Mouse (Mus musculus) cerebellum, postnatal 4 days (tissue): ENCODE results near the gene Cacna1s.

Experiments
- DNase-seq, 2 experiments: peaks; one replicate each; pipeline ENCODE4 v3.0.0; 2022; ENCODE audit warnings: low spot score in 2 of 2, mixed read lengths in 1 of 2

Gene Cacna1s

DNA sequence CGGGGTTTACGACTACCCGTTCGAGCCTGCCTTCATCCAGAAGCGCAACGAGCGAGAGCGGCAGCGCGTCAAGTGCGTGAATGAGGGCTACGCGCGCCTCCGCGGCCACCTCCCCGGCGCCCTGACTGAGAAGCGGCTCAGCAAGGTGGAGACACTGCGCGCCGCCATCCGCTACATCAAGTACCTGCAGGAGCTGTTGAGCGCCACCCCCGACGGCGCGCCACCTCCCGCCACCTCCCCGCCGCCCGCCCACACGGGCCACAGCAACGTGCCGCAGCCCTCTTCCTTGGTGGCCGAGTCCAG lies 1.6 kb upstream of the Cacna1s start:
- no peak for DNase-seq

DNA sequence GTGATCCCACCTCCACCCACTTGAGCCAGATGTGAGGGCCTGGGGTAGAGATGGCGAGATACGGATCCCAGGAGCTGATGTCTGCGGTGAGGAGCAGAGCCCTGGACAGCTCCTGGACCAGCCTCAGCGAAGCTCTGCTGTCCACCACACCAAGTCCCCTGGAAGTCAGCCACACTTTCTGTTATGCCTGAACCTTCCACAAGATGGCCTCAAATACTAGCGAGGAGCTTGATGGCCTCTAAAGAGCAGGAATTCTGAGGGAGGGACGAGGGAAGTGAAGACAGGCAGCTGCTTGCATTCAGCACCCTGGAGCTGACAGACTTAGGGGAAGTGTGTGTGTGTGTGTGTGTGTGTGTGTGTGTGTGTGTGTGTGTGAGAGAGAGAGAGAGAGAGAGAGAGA lies 1.1 kb upstream of the Cacna1s start:
- peak; percentile 45 to 82 for DNase-seq

DNA sequence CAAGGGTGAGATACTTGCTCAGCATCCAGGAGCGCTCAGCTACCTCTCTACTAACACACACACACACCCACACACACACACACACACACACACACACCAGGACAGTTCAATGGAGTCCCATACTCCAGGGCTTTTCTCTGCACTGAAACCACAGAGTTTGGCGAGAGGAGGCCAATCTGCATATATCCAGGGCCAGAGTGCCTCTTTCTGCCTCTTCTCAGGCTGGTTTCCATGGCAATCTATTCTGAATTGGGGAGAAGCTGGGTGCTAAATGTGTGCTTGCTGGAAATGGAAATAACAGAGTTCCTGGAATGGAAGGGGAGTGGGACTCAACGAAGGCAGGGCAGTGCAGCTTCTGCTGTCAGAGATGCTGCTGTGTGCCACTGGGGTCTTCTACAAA lies 3.2 kb downstream of the Cacna1s start:
- DNase-seq, result no peak

DNA sequence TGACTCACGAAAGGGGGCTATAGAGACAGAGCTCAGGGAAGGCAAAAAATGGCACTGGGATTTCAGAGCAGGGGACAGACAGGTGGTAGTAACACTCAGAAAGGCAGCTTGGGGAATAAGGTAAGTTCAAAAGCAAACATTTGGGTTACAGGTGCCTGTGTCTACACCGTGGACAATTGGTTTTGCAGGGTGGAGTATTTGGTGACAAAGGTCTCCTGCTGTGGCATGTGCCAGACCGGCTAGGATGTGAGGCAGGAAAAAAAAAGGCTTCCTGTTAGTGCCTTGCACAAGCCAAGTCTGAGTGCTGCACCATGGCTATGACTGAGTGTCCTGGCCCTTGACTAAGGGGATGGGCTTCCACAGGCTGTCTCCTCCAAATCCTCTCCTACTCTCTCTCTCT lies 6.0 kb downstream of the Cacna1s start:
- DNase-seq, result no peak

DNA sequence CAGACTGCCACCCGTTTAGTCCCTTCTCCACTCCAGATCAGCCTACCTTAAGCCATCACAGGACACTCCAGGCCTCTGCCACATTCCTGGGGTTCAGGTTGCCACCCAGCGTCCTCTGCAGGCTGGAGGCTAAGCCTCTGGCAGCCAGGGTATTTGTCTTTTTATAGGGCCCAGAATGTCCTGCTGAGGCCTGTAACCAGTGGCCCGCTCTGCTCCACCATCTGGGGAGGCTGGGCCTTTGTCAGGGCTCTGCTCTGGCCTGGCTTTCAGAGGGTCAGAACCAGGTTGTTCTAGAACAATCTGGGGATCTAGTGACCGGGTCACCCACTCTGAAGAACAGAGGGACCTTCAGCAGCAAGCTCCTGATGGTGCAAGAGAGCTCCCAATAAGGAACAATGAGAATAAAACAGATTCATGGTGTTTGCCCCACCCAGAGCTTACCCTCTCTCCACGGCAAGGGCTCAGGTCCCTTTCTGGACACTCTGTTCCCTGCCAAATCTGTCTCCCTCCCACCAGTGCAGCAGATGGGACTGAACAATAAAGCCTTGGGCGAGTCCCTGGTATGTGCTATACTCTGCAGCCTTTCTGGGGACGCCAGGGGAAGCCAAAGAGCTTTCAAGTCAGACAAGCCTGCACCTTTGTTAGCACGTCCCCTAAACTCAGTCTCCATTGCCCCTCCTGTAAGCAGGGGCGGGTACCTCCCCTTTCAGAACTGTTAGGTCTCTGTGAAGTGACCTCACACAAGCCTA lies 8.7 kb downstream of the Cacna1s start:
- DNase-seq, result peak; percentile 79 to 86

DNA sequence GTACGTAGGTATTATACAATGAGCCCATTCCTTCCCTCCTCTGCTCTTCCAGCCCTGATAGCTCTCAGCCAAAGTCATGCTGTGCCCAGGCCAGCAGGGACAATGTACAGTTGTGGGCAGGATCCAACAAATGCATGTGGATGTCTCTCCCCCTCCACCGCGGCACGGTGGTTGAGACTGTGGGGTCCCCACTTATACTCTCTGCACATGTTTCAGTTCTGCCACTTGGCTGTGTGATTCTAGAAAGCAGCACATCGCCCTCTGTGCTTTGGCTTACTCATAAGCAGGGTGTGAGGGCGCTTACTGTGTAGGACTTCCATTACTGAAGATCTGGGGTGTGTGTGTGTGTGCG lies 9.2 kb downstream of the Cacna1s start:
- DNase-seq, result no peak

DNA sequence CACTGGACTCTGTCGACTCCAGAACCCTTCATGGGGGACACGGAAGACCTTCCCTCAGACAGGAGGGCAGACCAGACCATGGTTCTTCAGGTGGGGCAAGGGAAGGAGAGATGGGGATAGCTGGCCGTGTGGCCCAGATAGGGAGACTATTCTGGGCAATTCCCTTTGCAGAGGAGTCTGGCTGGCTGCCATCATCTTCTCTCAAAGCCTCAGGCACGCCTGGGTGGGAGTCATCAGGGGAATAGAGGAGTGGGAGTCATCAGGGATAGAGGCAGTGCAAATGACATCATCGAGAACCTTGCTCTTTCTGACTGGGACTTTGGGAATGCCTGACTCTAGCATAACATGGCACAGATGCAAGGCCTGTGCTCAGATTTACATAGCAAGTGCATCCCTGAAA lies 11.4 kb downstream of the Cacna1s start:
- DNase-seq, result no peak

DNA sequence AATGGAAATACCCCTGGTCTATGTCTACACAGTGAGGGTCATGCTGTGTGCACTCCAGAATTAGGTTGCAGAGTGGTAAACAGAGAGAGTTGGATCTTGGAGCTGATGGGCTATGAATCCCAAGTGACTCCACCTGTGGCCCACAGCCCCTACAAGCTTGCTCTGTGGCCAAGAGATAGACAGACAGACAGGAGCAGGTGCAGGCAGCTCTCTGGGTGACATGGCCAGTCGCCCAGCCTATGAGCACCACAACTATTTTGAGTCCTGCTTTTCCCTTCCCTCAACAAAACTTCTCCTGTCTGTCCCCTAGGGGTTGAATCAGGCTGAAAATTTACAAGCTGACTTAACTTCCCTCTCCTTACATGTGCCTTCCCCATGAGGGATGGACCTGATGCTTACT lies 14.1 kb downstream of the Cacna1s start:
- no peak for DNase-seq

DNA sequence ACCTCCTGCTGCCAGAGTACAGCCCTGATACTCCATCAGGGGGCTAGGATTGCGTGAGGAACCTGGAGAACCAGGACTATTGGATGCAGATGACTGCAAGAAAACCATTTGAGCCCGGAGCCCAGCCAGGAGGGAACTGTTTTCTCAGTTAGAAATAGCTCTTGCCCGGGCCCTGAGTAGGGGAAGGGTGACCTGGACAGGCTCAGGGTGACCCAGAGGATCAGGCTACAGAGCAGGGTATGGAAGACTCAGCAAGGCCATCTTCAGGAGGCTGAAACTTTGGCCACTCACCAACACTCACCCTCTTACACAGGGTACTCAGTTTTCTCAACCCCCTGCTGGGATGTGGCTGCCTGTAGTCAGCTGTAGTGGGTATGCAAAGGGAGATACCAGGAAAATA lies 15.0 kb downstream of the Cacna1s start:
- no peak for DNase-seq

DNA sequence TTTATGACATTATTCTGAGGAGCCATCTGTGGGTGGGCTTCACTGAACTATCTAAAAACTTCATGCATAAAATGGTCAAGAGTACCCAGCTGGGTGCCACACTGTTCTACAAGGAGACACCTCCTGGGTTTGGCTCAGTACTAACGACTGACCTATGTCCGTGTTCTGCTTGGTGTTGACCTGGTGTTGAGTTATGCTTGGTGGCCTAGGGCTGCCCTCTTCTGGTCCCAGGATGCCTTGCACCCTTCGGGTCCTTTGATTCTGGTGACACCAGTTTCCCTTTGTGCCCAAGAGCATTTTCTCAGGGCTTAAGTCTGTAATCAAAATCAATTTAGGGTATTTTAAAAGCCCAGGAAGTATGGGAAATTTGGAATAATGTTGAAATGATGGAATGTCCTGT lies 23.5 kb downstream of the Cacna1s start:
- DNase-seq, result peak in 1 of 2 experiments; percentile 68

DNA sequence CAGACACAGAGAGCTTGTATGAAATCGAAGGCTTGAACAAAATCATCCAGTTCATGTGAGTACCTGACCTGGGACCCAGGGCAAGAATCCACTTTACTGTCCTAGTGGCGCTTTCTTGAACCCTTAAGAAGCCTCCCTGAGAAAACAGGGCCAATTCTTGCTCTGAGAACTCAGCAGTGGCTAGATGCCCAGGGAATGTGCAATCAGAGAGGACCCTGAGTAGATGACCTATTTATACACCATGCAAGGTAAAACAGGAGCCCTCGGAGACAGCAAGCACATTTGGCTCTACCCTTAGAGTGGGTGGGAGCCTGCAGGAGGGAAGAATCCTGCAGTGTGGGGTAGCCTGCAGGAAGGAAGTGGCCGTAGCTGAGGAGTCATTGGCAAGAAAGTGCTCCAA lies 25.1 kb downstream of the Cacna1s start:
- no peak for DNase-seq

DNA sequence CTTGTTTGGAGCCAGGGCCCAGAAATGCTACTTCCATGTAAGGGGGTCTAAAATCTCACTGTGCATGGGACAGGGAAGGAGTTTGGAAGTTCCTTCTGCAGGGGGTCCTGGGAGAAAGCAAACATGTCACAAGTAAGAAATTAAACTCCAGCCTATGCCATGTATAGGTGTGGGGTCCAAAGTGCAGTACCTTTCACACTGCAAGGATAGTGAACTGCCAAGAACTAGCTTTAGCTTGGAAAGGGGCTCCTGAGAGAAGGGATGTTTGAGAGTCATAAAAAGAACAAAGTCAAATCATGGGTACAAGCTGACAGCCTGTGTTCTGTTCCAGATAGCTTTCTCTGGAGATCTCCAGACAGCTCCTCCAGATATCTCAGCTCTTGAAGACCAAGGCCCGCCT lies 28.6 kb downstream of the Cacna1s start:
- DNase-seq, result no peak

DNA sequence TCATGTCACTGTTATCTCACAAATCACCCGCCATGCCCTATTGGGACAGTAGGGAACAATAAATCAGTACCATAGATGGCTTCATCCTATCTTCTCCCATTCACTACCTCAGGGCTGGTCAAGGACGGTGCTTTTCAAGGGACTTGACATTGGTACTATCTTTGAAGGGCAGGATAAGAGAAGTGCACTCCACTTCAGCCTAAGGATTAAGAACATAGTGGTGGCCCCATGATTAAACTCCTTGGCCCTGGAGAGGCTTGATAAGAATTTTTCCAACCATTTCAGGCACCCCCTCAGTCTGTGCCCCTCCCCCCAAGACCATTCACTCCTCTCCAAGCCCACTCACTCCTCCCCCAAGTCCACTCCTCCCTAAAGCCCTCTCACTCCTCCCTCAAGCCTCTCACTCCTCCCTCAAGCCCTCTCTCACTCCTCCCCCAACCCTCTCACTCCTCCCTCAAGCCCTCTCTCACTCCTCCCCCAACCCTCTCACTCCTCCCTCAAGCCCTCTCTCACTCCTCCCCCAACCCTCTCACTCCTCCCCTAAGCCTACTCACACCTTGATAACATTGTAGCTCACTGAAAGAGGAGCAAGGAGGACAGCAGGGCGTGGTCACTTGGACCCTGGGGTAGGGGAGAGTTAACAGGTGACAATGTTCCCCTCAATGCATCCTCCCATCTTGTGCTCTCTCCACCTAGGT lies 33.6 kb downstream of the Cacna1s start:
- no peak for DNase-seq

DNA sequence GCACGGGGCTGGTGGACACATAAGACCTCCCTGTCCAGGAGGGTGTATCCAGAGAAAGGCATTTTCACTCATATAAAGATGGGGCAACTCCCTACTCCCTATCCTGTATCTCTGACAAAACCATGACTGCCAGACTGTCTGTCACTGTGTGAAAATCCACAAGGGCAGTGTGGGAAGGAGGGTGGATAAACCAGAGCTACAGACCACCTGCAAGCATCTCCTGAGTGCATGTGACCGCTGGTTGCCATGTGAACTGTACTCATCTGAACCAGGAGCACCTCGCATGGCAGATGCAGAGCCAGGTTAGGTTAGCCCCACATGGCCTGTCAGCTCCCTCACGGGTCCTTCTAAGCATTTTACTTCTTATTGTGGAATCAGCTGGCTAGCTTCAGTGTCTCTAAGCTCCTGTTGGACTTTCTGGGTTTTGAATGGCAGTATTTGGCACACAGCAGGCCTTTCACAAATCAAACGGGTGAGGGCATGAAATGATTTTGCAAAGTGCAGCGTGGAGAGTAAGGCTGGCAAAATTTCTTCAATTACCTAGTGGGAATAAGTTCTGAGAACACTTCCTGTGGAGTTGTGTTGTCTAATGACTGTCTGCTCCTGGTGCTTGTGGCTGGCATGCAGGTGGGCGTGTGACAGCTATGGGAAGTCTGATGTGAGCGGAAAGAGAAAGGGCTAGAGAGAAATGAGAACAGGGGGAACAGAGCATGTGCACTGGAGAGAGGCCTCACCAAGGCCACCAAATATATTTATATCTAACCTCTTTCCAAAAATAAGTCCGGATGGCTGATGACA lies 37.0 kb downstream of the Cacna1s start:
- DNase-seq, result no peak

DNA sequence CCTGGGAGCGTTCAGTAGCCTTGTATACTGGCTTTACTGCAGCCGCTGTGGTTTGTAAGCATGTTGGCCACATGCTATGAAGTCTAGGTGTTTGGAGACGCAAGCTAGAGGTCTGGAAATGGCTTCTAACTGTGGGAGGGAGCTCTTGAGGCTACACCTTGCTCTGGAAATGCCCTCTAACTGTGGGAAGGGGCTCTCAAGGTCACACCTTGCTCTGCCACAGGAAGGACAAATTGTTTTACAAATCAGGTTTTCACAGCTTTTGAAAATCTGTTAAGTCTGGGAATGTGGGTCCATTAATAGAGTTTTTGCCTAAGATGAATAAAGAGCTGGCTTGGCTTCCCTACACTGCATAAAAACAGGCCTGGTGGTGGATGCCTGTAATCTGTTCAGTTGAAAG lies 41.2 kb downstream of the Cacna1s start:
- DNase-seq, result no peak

DNA sequence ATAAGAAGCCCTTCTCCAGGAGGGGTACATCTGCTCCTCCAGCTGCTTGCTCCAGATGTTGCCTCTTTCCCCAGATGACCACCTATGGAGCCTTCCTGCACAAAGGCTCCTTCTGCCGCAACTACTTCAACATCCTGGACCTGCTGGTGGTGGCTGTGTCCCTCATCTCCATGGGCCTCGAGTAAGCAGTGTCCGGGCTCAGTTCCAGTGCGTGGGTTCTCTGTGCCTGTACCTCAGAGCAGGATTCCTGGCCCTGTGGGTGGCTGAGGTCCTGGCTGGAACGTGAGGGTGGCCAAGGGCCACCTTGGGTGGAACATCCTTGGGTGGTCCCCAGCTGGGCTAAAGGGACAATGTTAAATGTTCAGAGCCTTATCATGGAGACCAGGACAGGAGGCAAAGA lies 42.3 kb downstream of the Cacna1s start:
- DNase-seq, result no peak

DNA sequence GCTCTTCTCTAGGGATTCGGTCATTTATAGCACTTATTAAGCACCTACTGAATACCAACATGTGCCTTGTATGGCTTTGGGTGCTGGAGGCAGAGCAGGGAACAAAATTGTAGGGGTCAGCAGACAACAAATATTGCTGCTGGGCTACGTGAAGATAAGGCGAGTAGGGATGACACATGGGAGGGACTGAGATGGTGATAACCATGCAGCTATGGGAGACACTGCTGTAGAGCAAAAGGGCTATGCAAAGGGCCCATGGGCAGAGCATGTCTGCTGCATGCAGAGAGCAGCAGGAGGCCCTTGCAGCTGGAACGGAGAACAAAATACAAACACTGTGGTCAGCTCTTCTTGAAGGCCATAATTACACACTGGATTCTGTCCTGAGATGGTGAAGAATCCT lies 49.5 kb downstream of the Cacna1s start:
- no peak for DNase-seq

DNA sequence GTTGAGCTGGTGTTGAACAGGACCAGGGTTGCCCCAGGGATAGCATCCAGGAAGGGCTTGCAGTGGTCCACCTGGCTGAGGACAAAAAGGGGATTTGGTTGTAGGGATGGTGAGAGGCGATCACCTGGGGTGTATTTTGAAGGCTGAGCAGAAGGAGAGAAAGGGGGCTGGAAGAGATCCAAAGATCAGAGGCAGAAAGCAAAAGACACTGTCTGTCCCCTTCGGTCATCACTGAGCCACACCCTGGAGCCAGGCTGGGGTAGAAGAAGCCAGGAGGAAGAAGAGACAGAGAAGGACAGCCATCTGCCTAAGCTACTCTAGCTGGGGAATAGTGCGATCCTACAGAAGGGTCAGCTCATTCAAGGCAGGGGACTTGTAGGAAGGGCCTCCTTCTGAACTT lies 50.0 kb downstream of the Cacna1s start:
- peak in 1 of 2 experiments; percentile 37 for DNase-seq

DNA sequence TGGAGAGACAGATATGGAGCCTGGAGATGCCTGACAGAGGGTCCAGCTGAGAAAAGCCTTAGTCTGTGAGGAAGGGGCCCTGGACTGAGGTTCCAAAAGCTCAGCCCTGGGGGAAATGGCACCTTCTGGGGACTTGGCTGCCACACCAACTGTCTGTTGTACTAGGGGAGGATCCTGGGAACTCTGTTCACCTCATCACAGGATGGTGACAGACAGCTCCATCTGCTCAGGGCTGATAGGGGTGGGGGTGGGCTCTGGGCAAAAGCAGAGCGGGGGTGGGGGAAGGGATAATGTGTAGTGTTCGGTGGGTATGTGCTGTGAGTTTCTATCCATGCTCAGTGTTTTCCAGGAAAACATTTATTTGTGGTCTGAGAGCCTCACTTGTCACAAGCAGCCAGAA lies 50.4 kb downstream of the Cacna1s start:
- DNase-seq, result peak in 1 of 2 experiments; percentile 71

DNA sequence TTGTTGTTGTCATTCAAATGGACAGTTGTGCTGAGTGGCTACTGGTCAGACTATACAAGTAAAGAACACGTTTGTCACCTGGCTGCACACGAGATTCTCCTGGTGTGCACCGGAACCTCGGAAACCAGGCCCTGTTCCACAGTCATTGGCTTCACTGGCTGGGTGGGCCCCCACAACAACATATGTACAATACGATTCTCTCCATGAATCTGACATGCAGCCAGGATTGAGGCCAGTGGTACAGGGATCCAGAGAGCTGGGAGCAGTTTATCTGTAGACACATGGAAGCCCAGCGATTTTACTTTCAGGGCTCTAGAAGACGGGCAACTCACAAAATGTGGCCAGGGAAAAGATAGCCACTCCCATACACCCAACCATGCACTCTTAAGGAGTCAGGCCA lies 51.1 kb downstream of the Cacna1s start:
- peak in 1 of 2 experiments; percentile 49 for DNase-seq

DNA sequence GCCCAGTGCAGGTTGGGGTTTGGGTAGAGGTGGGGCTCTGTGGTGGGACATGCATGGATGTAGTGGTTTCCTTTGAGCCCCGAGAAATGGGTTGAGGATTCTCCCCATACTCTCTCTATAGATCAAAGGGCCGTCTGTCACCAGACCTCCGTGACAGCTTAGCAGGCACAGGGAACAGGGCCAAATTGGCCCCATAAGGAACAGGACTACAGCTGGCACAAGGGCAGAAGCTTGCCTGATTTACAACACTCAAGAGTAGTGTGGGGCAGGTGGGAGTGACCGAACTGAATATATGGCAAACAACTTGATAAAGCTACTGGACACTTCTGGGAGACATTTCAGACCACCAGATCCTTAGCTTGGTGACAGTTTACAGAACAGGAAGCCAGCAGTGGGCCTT lies 52.2 kb downstream of the Cacna1s start:
- DNase-seq, result peak in 1 of 2 experiments; percentile 42

DNA sequence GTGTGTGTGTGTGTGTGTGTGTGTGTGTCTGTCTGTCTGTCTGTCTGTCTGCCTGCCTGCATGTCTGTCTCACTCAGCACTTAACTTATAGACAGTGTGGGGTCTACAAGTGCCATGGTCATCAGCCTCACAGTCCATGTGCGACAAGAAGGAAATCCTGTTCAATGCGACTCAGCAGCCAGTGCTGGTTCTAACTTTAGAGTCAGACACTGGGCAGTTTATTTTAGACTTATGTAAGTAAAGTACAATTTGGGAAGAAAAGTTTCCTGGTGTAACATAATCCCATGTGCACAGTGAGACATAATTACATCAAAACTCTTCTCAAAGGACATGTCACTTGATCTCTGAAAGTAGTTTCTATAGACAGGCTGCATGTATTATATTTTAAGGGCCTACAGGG lies 56.9 kb downstream of the Cacna1s start:
- no peak for DNase-seq

DNA sequence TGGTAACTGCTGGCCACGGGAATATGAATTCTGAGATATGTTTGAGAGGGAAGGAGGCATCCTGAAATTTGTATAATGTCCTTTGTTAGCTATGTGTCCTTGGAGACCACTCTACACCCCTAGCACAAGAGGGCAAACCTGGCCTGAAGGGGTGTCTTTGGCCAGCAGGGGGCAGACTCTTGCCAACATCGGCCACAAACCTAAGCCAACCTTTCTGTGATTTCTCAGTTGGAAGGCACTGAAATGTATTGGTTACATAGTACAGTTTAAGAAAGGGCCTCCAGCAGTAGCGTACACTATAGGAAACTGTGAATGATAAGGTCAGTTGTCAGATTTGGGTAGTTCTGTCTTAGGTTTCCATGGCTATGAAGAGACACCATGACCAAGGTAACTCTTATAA lies 63.6 kb downstream of the Cacna1s start:
- peak in 1 of 2 experiments; percentile 56 for DNase-seq
